Mouse (Mus musculus): ENCODE results near the gene Smarcd1.

- no peak for TF ChIP-seq CTCF (conservative IDR thresholded peaks at IDR 0.05; ENCODE audit: low read length)
- no peak for TF ChIP-seq POU5F1 (IDR thresholded peaks at IDR 0.05; ENCODE audit: borderline replicate concordance, low read length)
- no peak for TF ChIP-seq NANOG (IDR thresholded peaks at IDR 0.05; ENCODE audit: borderline replicate concordance, low read length)
Measured at GRCm38 (mm10) chr15:99663964-99664599, 37.8 kb upstream of the Smarcd1 start.

Measured in E14TG2a.4 (cell line).